Mouse (Mus musculus): ENCODE results near the gene Amacr. TPM values are rescaled to one million over a fixed set of nuclear protein-coding genes. Genes with fewer than 3 reads are reported as not detected.
"Not testable (repeated sequence)": the region's sequence is repeated elsewhere in the genome, so short reads cannot be mapped to it uniquely, and the experiment has no call there.

The Amacr gene
- polyA plus RNA-seq, 1 experiment from 2014 or later: 26.6 TPM

GRCm38 (mm10) chr15:10980712-10981111, 844 bp upstream of the Amacr start:
- Histone ChIP-seq H3K4me2 (ENCODE audit: low read depth, low read length) (peak overlapping the region; percentile 74), H3K4me1 (ENCODE audit: control insufficient read depth, low read depth, low read length) (no peaks in the 10 kb centered on the region; the same call in none of the 2 replicates), H3K4me3 (ENCODE audit: low read depth, low read length) (no peak overlapping the region), H3K9ac (ENCODE audit: low read depth, low read length) (no peak overlapping the region), H3K27ac (ENCODE audit: low read length) (no peak overlapping the region), H3K27me3 (ENCODE audit: control insufficient read depth, insufficient read depth, low read depth, low read length) (no peaks in the 10 kb centered on the region), H3K9me3 (replicated peaks; ENCODE audit: control insufficient read depth, low read length) (no peaks in the 10 kb centered on the region), H3K36me3 (ENCODE audit: control insufficient read depth, insufficient read depth) (no peaks in the 10 kb centered on the region)
- WGBS (ENCODE audit: insufficient replicate concordance): 48% methylated on average over 2 of the region's 2 CpGs
- ATAC-seq (ENCODE audit: low read depth): no peak

DNA sequence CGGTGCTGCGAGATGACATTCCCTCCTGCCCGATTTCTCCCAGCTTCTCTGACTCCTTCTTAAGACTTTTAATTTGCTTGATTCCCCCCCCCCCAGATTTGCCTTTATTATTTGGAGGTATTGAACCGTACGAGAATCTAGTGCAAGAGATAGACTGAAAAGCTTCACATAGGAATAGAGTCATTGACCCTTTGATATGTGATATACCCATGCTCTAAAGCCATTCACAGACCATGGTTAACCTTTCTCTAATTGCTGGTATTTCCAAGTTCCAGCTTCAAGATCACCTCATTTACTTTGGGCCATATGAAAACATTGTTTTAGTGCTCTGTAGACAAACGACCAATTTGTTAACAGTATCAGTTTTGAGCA, 494 bp downstream of the Amacr start:
- WGBS (ENCODE audit: insufficient replicate concordance): 3% methylated on average over 6 of the region's 6 CpGs
- Histone ChIP-seq H3K4me2 (ENCODE audit: low read depth, low read length) (peak overlapping the region; percentile 74), H3K4me1 (ENCODE audit: control insufficient read depth, low read depth, low read length) (no peaks in the 10 kb centered on the region; the same call in none of the 2 replicates), H3K4me3 (ENCODE audit: low read depth, low read length) (peak overlapping the region; percentile 76), H3K36me3 (ENCODE audit: control insufficient read depth, insufficient read depth) (no peaks in the 10 kb centered on the region), H3K27me3 (ENCODE audit: control insufficient read depth, insufficient read depth, low read depth, low read length) (no peaks in the 10 kb centered on the region), H3K27ac (ENCODE audit: low read length) (peak overlapping the region; percentile 88), H3K9ac (ENCODE audit: low read depth, low read length) (peak overlapping the region; percentile 78), H3K9me3 (replicated peaks; ENCODE audit: control insufficient read depth, low read length) (no peaks in the 10 kb centered on the region)
- ATAC-seq (ENCODE audit: low read depth): no peak

DNA sequence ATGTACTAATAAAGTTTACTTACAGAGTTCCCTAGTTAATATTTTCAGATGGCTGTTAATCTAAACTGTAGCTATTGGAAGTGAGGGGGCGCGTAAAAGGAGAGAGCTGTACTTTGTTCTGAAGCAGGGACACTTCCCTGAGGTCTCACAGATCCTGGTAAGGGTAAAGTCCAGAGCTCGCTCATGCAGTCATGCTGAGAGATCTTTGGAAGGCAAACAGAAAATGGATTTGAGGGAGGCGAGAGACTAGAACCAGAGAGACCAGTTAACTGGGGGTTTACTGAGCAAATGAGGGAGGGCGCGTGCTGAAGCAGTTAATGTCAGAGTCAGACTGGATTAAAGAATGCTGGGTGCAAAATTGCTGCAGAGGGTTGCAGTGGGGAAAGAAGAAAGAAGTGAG, 4.2 kb downstream of the Amacr start:
- Histone ChIP-seq H3K27me3 (ENCODE audit: control insufficient read depth, insufficient read depth, low read depth, low read length) (no peaks in the 10 kb centered on the region), H3K4me3 (ENCODE audit: low read depth, low read length) (no peak overlapping the region), H3K4me2 (ENCODE audit: low read depth, low read length) (peak overlapping the region; percentile 24; the same call in 1 of the 2 replicates), H3K36me3 (ENCODE audit: control insufficient read depth, insufficient read depth) (no peaks in the 10 kb centered on the region), H3K9ac (ENCODE audit: low read depth, low read length) (peak overlapping the region; percentile 12; the same call in 1 of the 2 replicates), H3K27ac (ENCODE audit: low read length) (peak overlapping the region; percentile 75), H3K9me3 (replicated peaks; ENCODE audit: control insufficient read depth, low read length) (no peaks in the 10 kb centered on the region), H3K4me1 (ENCODE audit: control insufficient read depth, low read depth, low read length) (no peaks in the 10 kb centered on the region; the same call in none of the 2 replicates)
- 53% methylated on average over 6 of the region's 6 CpGs for WGBS (ENCODE audit: insufficient replicate concordance)
- ATAC-seq (ENCODE audit: low read depth): peak; percentile 38

DNA sequence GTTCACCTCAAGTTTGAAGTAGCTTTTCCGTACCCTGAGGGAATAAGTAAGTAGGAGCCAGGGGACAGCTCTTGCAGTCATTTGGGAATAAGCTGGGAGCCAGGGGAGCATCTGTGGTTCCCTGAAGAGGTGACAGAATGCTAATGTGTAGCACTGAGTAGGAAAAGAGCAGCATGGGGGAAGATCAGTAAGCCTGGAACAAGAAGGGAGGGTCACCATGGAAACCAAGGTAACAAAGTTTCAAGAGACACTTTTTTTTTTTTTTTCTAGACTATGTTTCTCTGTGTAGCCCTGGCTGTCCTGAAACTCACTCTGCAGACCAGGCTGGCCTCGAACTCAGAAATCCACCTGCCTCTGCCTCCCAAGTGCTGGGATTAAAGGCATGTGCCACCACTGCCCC, 4.9 kb downstream of the Amacr start:
- not testable (repeated sequence) for H3K36me3 ChIP-seq (ENCODE audit: control insufficient read depth, insufficient read depth); H3K4me3 ChIP-seq (ENCODE audit: low read depth, low read length); H3K4me2 ChIP-seq (ENCODE audit: low read depth, low read length); H3K9me3 ChIP-seq (replicated peaks; ENCODE audit: control insufficient read depth, low read length); H3K4me1 ChIP-seq (ENCODE audit: control insufficient read depth, low read depth, low read length); H3K9ac ChIP-seq (ENCODE audit: low read depth, low read length); ATAC-seq (ENCODE audit: low read depth); H3K27me3 ChIP-seq (ENCODE audit: control insufficient read depth, insufficient read depth, low read depth, low read length)
- WGBS (ENCODE audit: insufficient replicate concordance): 55% methylated on average over 2 of the region's 2 CpGs
- H3K27ac ChIP-seq (ENCODE audit: low read length): peak overlapping the region; percentile 75

DNA sequence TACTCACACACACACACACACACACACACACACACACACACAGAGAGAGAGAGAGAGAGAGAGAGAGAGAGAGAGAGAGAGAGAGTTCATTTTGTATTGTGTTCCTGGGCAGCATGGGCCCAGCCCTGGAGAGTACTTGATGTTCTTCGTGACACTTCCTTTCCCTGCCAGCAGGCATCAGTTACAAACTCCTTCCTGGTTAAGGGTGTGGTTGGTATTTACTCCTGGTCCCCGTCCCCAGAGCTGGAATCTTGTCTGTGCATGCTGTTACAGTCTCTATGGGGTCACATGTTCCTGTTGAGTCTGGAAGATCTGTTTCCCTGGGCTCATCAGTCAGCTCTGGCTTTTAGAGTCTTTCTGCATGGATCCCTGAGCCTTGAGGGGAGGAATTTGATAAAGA, 8.9 kb downstream of the Amacr start:
- H3K27me3 ChIP-seq (ENCODE audit: control insufficient read depth, insufficient read depth, low read depth, low read length): no peaks in the 10 kb centered on the region
- H3K9me3 ChIP-seq (replicated peaks; ENCODE audit: control insufficient read depth, low read length): no peaks in the 10 kb centered on the region
- no peak overlapping the region for H3K4me2 ChIP-seq (ENCODE audit: low read depth, low read length)
- no peak overlapping the region for H3K9ac ChIP-seq (ENCODE audit: low read depth, low read length)
- ATAC-seq (ENCODE audit: low read depth): no peak
- H3K36me3 ChIP-seq (ENCODE audit: control insufficient read depth, insufficient read depth): no peaks in the 10 kb centered on the region
- 38% methylated on average over 2 of the region's 2 CpGs for WGBS (ENCODE audit: insufficient replicate concordance)
- H3K4me3 ChIP-seq (ENCODE audit: low read depth, low read length): no peak overlapping the region
- no peak overlapping the region for H3K27ac ChIP-seq (ENCODE audit: low read length)
- H3K4me1 ChIP-seq (ENCODE audit: control insufficient read depth, low read depth, low read length): no peaks in the 10 kb centered on the region

GRCm38 (mm10) chr15:10991566-10991965, 10.0 kb downstream of the Amacr start:
- no peak overlapping the region for H3K4me2 ChIP-seq (ENCODE audit: low read depth, low read length)
- no peaks in the 10 kb centered on the region for H3K27me3 ChIP-seq (ENCODE audit: control insufficient read depth, insufficient read depth, low read depth, low read length)
- H3K4me1 ChIP-seq (ENCODE audit: control insufficient read depth, low read depth, low read length): no peaks in the 10 kb centered on the region
- no peaks in the 10 kb centered on the region for H3K36me3 ChIP-seq (ENCODE audit: control insufficient read depth, insufficient read depth)
- ATAC-seq (ENCODE audit: low read depth): no peak
- H3K9me3 ChIP-seq (replicated peaks; ENCODE audit: control insufficient read depth, low read length): no peaks in the 10 kb centered on the region
- H3K27ac ChIP-seq (ENCODE audit: low read length): no peak overlapping the region
- WGBS (ENCODE audit: insufficient replicate concordance): 90% methylated on average over 1 of the region's 1 CpGs
- H3K4me3 ChIP-seq (ENCODE audit: low read depth, low read length): no peak overlapping the region
- no peak overlapping the region for H3K9ac ChIP-seq (ENCODE audit: low read depth, low read length)

GRCm38 (mm10) chr15:10999832-11000231, 18.3 kb downstream of the Amacr start:
- no peaks in the 10 kb centered on the region for H3K27me3 ChIP-seq (ENCODE audit: control insufficient read depth, insufficient read depth, low read depth, low read length)
- no peak overlapping the region for H3K27ac ChIP-seq (ENCODE audit: low read length)
- no peak overlapping the region for H3K9ac ChIP-seq (ENCODE audit: low read depth, low read length)
- ATAC-seq (ENCODE audit: low read depth): no peak
- no peak overlapping the region for H3K4me2 ChIP-seq (ENCODE audit: low read depth, low read length)
- H3K4me1 ChIP-seq (ENCODE audit: control insufficient read depth, low read depth, low read length): no peaks in the 10 kb centered on the region
- H3K9me3 ChIP-seq (replicated peaks; ENCODE audit: control insufficient read depth, low read length): no peaks in the 10 kb centered on the region
- WGBS (ENCODE audit: insufficient replicate concordance): 42% methylated on average over 5 of the region's 5 CpGs
- H3K4me3 ChIP-seq (ENCODE audit: low read depth, low read length): no peak overlapping the region
- H3K36me3 ChIP-seq (ENCODE audit: control insufficient read depth, insufficient read depth): no peaks in the 10 kb centered on the region

- no peaks in the 10 kb centered on the region for H3K27me3 ChIP-seq (ENCODE audit: control insufficient read depth, insufficient read depth, low read depth, low read length)
- no peak for ATAC-seq (ENCODE audit: low read depth)
Measured at GRCm38 (mm10) chr15:11000421-11000820, 18.9 kb downstream of the Amacr start, which contains the start of gene Slc45a2. Gene Slc45a2 (plus strand): TSS chr15:11000721.

DNA sequence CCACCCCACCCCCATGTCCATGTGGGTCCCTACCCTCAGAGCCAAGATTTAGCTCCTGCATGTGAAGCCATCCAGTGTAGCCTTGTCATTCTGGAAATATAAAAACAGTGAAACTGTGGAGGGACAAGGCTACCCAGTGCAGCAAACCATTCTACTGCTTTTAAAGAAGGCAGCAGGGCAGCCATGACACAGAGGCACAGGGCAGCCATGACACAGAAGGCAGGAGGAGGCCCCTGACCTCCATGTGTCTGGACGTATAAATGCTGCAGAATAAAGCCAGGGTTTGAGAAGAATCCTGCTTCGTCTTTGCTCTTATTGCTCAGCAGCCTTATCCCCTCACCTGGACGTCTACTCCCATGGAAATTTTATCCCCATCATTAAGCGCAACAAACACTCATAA, 22.2 kb downstream of the Amacr start:
- no peaks in the 10 kb centered on the region for H3K4me1 ChIP-seq (ENCODE audit: control insufficient read depth, low read depth, low read length)
- no peak overlapping the region for H3K4me2 ChIP-seq (ENCODE audit: low read depth, low read length)
- no peaks in the 10 kb centered on the region for H3K9me3 ChIP-seq (replicated peaks; ENCODE audit: control insufficient read depth, low read length)
- 64% methylated on average over 4 of the region's 4 CpGs for WGBS (ENCODE audit: insufficient replicate concordance)
- no peak for ATAC-seq (ENCODE audit: low read depth)
- no peaks in the 10 kb centered on the region for H3K27me3 ChIP-seq (ENCODE audit: control insufficient read depth, insufficient read depth, low read depth, low read length)
- H3K36me3 ChIP-seq (ENCODE audit: control insufficient read depth, insufficient read depth): no peaks in the 10 kb centered on the region
- no peak overlapping the region for H3K4me3 ChIP-seq (ENCODE audit: low read depth, low read length)
- no peak overlapping the region for H3K9ac ChIP-seq (ENCODE audit: low read depth, low read length)
- H3K27ac ChIP-seq (ENCODE audit: low read length): no peak overlapping the region

More at GRCm38 (mm10) chr15:11000421-11000820, 18.9 kb downstream of the Amacr start, which contains the start of gene Slc45a2:
- 69% methylated on average over 7 of the region's 7 CpGs for WGBS (ENCODE audit: insufficient replicate concordance)
- no peaks in the 10 kb centered on the region for H3K9me3 ChIP-seq (replicated peaks; ENCODE audit: control insufficient read depth, low read length)
- no peak within 1 kb of the TSS for H3K9ac ChIP-seq (ENCODE audit: low read depth, low read length)
- no peak within 1 kb of the TSS for H3K27ac ChIP-seq (ENCODE audit: low read length)
- no peaks in the 10 kb centered on the region for H3K4me1 ChIP-seq (ENCODE audit: control insufficient read depth, low read depth, low read length)
- no peak within 1 kb of the TSS for H3K4me2 ChIP-seq (ENCODE audit: low read depth, low read length)
- no peaks in the 10 kb centered on the region for H3K36me3 ChIP-seq (ENCODE audit: control insufficient read depth, insufficient read depth)
- H3K4me3 ChIP-seq (ENCODE audit: low read depth, low read length): no peak within 1 kb of the TSS

Data from liver, embryonic 16.5 days (tissue).